Mouse (Mus musculus): ENCODE data around the gene Nemp2.
"Not testable (repeated sequence)": the region's sequence is repeated elsewhere in the genome, so short reads cannot be mapped to it uniquely, and the experiment has no call there.

Nemp2 gene

DNA sequence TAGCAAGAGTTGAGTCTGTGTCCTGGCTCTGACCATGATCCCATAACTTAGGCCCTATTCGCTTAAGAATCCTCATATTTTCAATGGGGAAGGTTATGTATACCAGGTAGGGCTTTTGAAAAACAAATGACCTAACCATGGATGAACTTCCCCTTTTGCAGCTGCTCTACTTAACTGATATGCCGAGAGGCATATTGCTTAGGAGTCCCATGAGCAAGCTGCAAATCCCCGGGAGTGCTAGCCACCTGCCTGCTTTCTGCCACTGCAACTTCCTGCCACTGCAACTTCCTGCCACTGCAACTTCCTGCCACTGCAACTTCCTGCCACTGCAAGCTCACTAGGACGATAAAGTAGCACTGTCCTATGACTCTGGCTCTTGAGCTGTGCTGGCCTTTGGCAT lies 24.6 kb downstream of the Nemp2 start:
- no peak for DNase-seq

GRCm38 (mm10) chr1:52658160-52658559 lies 27.7 kb downstream of the Nemp2 start:
- DNase-seq: no peak

DNA sequence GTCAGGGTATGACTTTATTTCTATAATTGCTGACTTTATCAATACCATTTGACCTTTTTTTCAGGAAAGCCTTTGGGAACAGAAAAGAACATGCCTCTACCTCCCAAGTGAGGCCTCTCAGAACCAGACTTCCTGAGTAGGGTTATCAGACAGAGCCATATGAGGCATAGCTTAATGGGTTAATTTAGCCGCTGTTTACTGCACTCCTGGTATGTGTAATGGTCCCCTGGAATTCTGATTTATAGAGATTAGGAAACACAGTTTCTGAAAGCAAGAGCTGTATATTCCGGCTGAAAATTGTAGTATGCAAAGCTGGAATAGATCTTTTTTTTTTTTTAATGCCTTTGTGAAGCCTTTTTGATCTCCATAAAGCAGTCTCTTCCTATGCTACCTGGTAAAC lies 29.8 kb downstream of the Nemp2 start:
- no peak for DNase-seq

DNA sequence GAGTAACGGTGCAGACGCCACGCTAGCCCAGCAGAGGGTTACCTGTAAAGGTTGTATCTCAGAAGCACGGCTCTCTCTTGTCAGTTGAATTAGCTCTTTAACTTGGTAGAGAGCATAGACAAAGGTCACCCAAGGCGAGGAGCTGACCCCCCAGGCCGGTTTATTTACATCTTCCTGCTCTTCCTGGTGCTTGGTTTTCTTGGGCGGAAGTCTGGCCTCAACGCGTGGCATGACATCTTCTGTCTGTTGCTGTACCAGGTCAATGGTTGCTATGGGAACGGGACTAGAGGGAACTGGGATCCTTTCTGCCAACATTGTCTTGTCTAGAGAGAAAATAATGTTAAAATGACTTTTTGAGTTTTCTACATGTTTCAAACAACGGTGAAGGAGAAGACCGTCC lies 30.3 kb downstream of the Nemp2 start:
- DNase-seq: no peak

- DNase-seq: no peak
Observed at GRCm38 (mm10) chr1:52663228-52663627, 32.7 kb downstream of the Nemp2 start.

GRCm38 (mm10) chr1:52668743-52669323 lies 38.3 kb downstream of the Nemp2 start:
- DNase-seq: no peak

- DNase-seq: no peak
Observed at GRCm38 (mm10) chr1:52669931-52670330, 39.4 kb downstream of the Nemp2 start.

GRCm38 (mm10) chr1:52675561-52676551 lies 45.4 kb downstream of the Nemp2 start:
- peak; percentile 30 to 58 for DNase-seq

DNA sequence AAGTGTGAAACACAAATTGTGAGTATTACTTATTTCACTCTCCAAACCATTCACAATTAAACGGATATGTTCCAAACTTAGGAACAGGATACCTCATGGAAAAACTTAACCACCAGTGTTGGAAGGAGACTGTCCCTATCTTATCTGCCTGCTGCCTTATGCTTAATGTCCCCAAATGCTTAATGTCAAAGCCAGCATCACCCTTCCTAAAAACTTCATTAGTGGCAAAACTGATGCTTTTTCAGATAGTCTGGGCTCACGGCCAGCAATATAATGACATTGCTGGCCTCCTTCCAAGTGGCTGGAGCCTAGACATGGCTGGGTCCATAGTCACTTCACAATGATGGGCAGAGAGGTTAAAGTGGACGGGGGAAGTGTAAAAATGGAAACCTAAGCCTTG lies 46.1 kb downstream of the Nemp2 start:
- peak; percentile 46 to 70 for DNase-seq

- DNase-seq: no peak
Observed at GRCm38 (mm10) chr1:52683550-52683949, 53.0 kb downstream of the Nemp2 start.

GRCm38 (mm10) chr1:52687636-52688035 lies 57.1 kb downstream of the Nemp2 start:
- no peak for DNase-seq

DNA sequence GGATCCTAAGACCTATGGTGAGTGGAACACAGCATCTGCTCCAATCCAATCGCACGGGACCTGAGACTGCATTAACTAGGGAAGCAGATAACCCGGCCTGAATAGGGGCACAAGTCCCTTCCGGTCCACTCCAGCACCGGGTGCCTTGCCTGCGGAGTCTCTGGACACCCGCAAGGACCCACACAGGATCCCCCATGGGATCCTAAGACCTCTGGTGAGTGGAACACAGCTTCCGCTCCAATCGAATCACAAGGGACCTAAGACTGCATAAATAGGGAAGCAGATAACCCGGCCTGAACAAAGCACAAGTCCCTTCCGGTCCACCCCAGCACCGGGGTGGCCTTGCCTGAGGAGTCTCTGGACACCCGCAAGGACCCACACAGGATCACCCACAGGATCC lies 64.0 kb downstream of the Nemp2 start:
- not testable (repeated sequence) for DNase-seq

Measured in kidney, postnatal 25 days (tissue).